Mouse (Mus musculus): ENCODE results near the gene Ier5l.

DNA sequence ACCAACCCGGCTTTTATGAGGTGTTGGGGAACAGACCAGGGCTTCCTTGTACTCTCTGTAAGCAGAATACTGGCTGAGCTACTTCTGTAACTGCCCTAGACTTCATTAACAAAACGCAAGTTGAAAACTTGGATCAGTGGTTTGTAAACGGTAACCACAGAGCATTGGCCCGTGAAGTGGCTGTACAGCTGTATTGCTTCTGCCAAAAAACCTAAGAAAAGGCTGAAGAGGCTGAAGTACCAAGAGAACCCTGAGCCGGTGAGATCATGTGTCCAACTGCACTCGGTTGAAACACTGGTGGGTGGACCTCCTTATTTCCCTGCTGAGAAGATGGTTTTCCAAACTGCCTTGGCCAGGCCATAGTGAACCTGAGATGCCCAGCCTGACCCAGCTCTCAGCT is 15.7 kb downstream of the Ier5l start:
- TF ChIP-seq CTCF (IDR thresholded peaks at IDR 0.05; ENCODE audit: control insufficient read depth, insufficient read depth, insufficient replicate concordance, low read depth, low read length) (no peak), POLR2A (IDR thresholded peaks at IDR 0.05; ENCODE audit: control insufficient read depth, low read depth, low read length) (no peak)

Measured in testis, adult 2 months (tissue).